Mouse (Mus musculus): ENCODE data around the gene Dppa3.
"Not testable (repeated sequence)": the region's sequence is repeated elsewhere in the genome, so short reads cannot be mapped to it uniquely, and the experiment has no call there.

Dppa3 gene

GRCm38 (mm10) chr6:122609771-122610170 is 16.4 kb upstream of the Dppa3 start, which contains the start of gene Gdf3:
Gene Gdf3, minus strand, starts transcription at chr6:122610087.
- no peak for DNase-seq (ENCODE audit: low spot score)

- no peak for DNase-seq (ENCODE audit: low spot score)
Observed at GRCm38 (mm10) chr6:122612426-122612825, 13.8 kb upstream of the Dppa3 start.

GRCm38 (mm10) chr6:122614047-122614446 is 12.2 kb upstream of the Dppa3 start:
- no peak for DNase-seq (ENCODE audit: low spot score)

GRCm38 (mm10) chr6:122616022-122616421 is 10.2 kb upstream of the Dppa3 start:
- DNase-seq (ENCODE audit: low spot score), result no peak

GRCm38 (mm10) chr6:122621066-122621465 is 5.1 kb upstream of the Dppa3 start:
- DNase-seq (ENCODE audit: low spot score), result no peak

- DNase-seq (ENCODE audit: low spot score), result no peak
Observed at GRCm38 (mm10) chr6:122624480-122624879, 1.7 kb upstream of the Dppa3 start.

GRCm38 (mm10) chr6:122625156-122625555 is 1.1 kb upstream of the Dppa3 start:
- no peak for DNase-seq (ENCODE audit: low spot score)

GRCm38 (mm10) chr6:122627469-122628108 is 1.4 kb downstream of the Dppa3 start:
- DNase-seq (ENCODE audit: low spot score), result no peak

DNA sequence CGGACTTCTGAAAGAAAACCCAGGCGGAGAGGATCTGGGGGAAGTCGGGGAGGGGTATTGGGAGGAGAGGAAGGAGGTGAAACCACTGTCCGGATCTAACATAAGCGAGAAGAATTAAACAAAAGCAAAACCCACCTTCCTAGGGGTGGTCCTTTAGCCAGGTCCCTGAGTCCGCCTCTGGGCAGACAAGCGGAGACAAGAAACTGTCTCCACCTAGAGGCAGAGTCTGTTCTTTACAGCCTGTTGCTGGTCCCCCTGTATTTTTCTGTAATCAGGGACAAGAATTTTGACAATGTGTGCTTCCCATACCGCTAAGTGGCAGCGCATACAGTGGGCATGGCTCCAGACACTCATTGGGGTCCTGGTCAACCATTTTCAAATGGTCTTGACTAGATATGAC is 7.2 kb downstream of the Dppa3 start:
- DNase-seq (ENCODE audit: low spot score), result no peak

GRCm38 (mm10) chr6:122635315-122635714 is 9.1 kb downstream of the Dppa3 start:
- DNase-seq (ENCODE audit: low spot score), result no peak

DNA sequence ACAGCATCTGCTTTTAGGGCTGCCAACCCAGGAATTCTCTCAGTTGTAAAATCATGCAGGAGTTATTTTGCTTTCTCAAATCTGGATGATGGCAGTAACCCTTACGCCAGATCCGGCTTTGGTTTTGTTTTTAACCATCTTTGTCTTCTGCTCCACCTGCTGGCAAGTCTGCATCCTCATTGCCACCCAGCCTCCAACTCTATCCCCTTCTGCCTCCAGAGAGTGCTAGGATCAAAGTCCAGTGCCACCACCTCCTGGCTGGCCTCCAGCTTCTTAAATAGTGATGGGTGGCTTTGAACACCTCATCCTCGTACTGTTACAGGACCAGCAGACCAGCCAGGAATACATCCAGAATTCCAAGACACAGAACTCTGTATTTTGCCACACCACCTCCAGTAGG is 10.5 kb downstream of the Dppa3 start:
- DNase-seq (ENCODE audit: low spot score), result no peak

DNA sequence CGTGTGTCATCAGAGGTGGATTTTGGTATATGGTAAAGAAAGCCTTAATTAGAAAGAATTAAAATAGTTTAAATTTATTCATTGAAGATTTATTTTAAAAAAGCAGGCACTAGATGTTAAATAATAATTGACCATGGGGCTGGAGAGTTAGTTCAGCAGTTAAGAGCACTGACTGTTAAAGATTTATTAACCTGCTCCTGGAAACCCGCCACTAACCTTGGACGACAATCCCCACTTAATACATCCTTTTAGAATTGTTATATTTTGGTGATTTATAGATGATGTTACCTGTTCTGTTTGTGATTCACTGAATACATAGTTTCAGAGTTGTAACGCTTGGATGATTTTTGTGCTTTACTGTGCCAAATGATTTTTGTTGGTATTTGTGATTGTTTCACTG is 11.4 kb downstream of the Dppa3 start:
- not testable (repeated sequence) for DNase-seq (ENCODE audit: low spot score)

GRCm38 (mm10) chr6:122644196-122644595 is 18.0 kb downstream of the Dppa3 start:
- DNase-seq (ENCODE audit: low spot score), result not testable (repeated sequence)

- DNase-seq (ENCODE audit: low spot score), result no peak
Observed at GRCm38 (mm10) chr6:122649903-122650302, 23.7 kb downstream of the Dppa3 start.

- no peak for DNase-seq (ENCODE audit: low spot score)
Observed at GRCm38 (mm10) chr6:122650398-122650980, 24.3 kb downstream of the Dppa3 start.

- no peak for DNase-seq (ENCODE audit: low spot score)
Observed at GRCm38 (mm10) chr6:122654301-122654700, 28.1 kb downstream of the Dppa3 start.

GRCm38 (mm10) chr6:122657630-122658029 is 31.4 kb downstream of the Dppa3 start:
- DNase-seq (ENCODE audit: low spot score), result no peak

DNA sequence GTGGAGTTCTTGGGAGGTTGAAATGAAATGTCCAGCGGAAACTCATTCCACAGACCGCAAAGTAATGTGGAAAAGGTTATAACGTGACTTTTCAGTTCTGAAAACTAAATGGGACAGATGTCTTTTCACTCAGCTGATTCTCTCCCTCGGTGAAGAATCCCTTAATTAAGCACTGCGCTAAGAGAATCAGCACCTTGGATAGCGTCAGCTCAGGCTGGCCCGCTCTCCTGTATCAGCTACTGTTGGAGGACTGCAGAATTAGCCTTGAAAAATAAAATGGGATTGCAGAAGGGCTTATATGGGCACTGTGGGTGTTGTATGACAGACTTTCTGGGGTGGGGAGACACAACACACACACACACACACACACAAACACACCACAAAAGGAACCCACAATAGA is 33.4 kb downstream of the Dppa3 start:
- DNase-seq (ENCODE audit: low spot score), result no peak

DNA sequence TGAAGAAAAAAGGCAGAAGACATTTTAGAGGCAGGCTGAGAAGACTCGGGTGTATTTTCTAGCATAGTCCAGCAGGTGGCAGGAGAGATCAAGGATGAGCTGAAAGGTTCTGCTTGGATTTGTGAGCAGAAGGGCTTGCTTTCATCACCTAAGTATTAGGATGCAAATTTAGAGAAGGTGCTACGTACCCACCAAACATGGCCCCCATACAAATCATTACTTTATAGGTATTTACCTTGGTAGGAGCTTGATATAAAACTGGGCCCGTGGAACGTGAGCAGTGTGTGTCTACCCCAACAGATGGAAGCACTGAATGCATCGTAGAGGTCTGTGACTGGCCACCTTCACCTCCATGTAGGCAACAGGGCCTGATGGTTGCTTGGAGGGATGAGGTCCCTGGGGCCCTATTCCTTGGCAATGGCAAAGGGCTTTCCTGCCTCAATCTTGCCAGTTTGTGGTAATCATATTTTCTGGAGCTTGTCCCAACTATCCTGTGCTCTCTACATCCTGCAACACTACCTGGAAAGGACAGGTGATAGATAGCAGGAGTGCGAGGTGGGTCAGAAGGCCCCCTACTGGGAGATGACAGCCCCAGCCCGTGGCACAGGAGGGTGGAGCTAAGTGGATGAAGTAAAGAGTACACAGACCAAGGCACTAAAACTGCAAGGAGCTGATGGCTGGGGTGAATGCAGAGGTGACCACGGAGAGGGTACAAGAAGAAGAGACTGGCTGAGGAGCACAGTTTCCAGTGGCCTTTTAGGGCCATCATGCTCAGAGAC is 34.6 kb downstream of the Dppa3 start:
- no peak for DNase-seq (ENCODE audit: low spot score)

- DNase-seq (ENCODE audit: low spot score), result peak; percentile 45
Observed at GRCm38 (mm10) chr6:122662551-122663264, 36.5 kb downstream of the Dppa3 start.

- DNase-seq (ENCODE audit: low spot score), result no peak
Observed at GRCm38 (mm10) chr6:122663596-122664206, 37.5 kb downstream of the Dppa3 start.

GRCm38 (mm10) chr6:122665866-122666265 is 39.7 kb downstream of the Dppa3 start:
- DNase-seq (ENCODE audit: low spot score), result no peak
